Mouse (Mus musculus): Measurements from ENCODE around the gene Kif5a. TPM values are rescaled to one million over a fixed set of nuclear protein-coding genes. Genes with fewer than 3 reads are reported as not detected.

Gene Kif5a
- polyA plus RNA-seq, 1 experiment from 2014 or later = 106 TPM

GRCm38 (mm10) chr10:127213704-127214421, 49.3 kb downstream of the Kif5a start:
- Histone ChIP-seq H3K4me3 (replicated peaks; ENCODE audit: low read length) (no peak overlapping the region), H3K9me3 (ENCODE audit: control insufficient read depth, low read length) (no peaks in the 10 kb centered on the region), H3K4me2 (ENCODE audit: low read length) (no peak overlapping the region), H3K4me1 (replicated peaks; ENCODE audit: control insufficient read depth, insufficient read depth, low read length) (peaks cover 14% of the 10 kb centered on the region), H3K9ac (replicated peaks; ENCODE audit: low read depth, low read length) (no peak overlapping the region), H3K27me3 (replicated peaks; ENCODE audit: control insufficient read depth, insufficient read depth, low read length) (no peaks in the 10 kb centered on the region), H3K36me3 (ENCODE audit: control insufficient read depth, insufficient read depth) (no peaks in the 10 kb centered on the region), H3K27ac (ENCODE audit: low read length) (no peak overlapping the region)
- WGBS = 81% methylated on average over 13 of the region's 13 CpGs
- ATAC-seq = no peak

DNA sequence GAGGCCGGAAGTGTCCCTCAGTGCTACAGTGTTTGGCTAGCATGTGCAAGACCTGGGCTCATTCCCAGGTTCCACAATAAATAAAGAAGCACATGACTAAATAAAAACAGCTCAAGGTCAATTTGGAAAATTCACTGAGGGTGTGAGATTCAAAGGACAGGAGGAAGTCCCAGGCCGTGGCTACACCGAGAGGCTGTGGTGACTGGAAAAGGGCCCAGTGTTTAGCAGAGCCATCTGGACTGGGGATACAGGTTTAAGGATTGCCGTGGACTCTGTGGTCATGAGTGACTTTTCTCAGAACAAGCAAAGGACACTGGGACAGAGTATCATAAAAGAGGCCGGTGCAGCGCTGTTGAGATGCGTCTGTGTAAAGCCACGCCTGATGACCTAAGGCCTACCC, 49.9 kb downstream of the Kif5a start:
- no peak overlapping the region for H3K4me3 ChIP-seq (replicated peaks; ENCODE audit: low read length)
- no peaks in the 10 kb centered on the region for H3K36me3 ChIP-seq (ENCODE audit: control insufficient read depth, insufficient read depth)
- H3K9ac ChIP-seq (replicated peaks; ENCODE audit: low read depth, low read length) = no peak overlapping the region
- ATAC-seq = no peak
- no peaks in the 10 kb centered on the region for H3K9me3 ChIP-seq (ENCODE audit: control insufficient read depth, low read length)
- peaks cover 14% of the 10 kb centered on the region for H3K4me1 ChIP-seq (replicated peaks; ENCODE audit: control insufficient read depth, insufficient read depth, low read length)
- no peak overlapping the region for H3K4me2 ChIP-seq (ENCODE audit: low read length)
- 92% methylated on average over 8 of the region's 8 CpGs for WGBS
- no peaks in the 10 kb centered on the region for H3K27me3 ChIP-seq (replicated peaks; ENCODE audit: control insufficient read depth, insufficient read depth, low read length)
- H3K27ac ChIP-seq (ENCODE audit: low read length) = no peak overlapping the region

- Histone ChIP-seq H3K4me3 (replicated peaks; ENCODE audit: low read length) (peak within 1 kb of the TSS; percentile 91), H3K27ac (ENCODE audit: low read length) (no peak within 1 kb of the TSS; the same call in 1 of the 2 replicates), H3K27me3 (replicated peaks; ENCODE audit: control insufficient read depth, insufficient read depth, low read length) (no peaks in the 10 kb centered on the region), H3K4me1 (replicated peaks; ENCODE audit: control insufficient read depth, insufficient read depth, low read length) (peaks cover 14% of the 10 kb centered on the region), H3K9me3 (ENCODE audit: control insufficient read depth, low read length) (no peaks in the 10 kb centered on the region), H3K9ac (replicated peaks; ENCODE audit: low read depth, low read length) (peak within 1 kb of the TSS; percentile 85), H3K36me3 (ENCODE audit: control insufficient read depth, insufficient read depth) (0 out of 2 replicates have a peak, but pooled peaks cover 2% of the 10 kb centered on the region), H3K4me2 (ENCODE audit: low read length) (peak within 1 kb of the TSS; percentile 69)
- 1% methylated on average over 47 of the region's 47 CpGs for WGBS
- peak; percentile 96 for ATAC-seq
Measured at GRCm38 (mm10) chr10:127211414-127211854, 51.7 kb downstream of the Kif5a start, which contains the start of gene Pip4k2c. Gene Pip4k2c, minus strand, starts transcription at chr10:127211585.

DNA sequence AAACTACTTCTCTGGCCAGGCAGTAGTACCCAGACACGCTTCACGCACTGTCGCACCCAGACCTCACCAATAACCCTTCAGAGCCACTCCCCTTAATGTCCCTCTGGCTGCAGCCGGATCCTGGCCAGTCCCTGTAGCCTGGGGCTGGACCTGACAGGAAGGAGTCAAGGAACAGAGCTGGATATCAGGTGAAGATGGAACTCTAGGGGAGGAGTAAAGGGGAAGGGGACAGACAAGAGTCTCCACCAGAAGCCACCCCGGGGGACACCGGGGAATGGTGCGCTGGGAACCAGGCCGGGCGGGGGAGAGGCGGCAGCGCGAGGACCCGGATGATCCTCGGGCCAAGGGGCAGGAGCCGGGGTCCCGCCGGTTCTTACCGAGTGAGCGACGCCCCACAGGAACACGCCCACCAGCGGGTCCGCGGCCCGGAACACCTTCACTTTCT, 52.2 kb downstream of the Kif5a start:
- Histone ChIP-seq H3K9ac (replicated peaks; ENCODE audit: low read depth, low read length) (peak overlapping the region; percentile 85), H3K4me2 (ENCODE audit: low read length) (peak overlapping the region; percentile 69), H3K4me1 (replicated peaks; ENCODE audit: control insufficient read depth, insufficient read depth, low read length) (peaks cover 14% of the 10 kb centered on the region), H3K27me3 (replicated peaks; ENCODE audit: control insufficient read depth, insufficient read depth, low read length) (no peaks in the 10 kb centered on the region), H3K36me3 (ENCODE audit: control insufficient read depth, insufficient read depth) (0 out of 2 replicates have a peak, but pooled peaks cover 2% of the 10 kb centered on the region), H3K4me3 (replicated peaks; ENCODE audit: low read length) (peak overlapping the region; percentile 91), H3K27ac (ENCODE audit: low read length) (no peak overlapping the region), H3K9me3 (ENCODE audit: control insufficient read depth, low read length) (no peaks in the 10 kb centered on the region)
- peak; percentile 49 for ATAC-seq
- WGBS = under 1% methylated on average over 25 of the region's 25 CpGs

GRCm38 (mm10) chr10:127209928-127210570, 53.1 kb downstream of the Kif5a start:
- WGBS = 89% methylated on average over 13 of the region's 13 CpGs
- peak overlapping the region; percentile 69 for H3K4me2 ChIP-seq (ENCODE audit: low read length)
- H3K27ac ChIP-seq (ENCODE audit: low read length) = no peak overlapping the region
- no peak overlapping the region for H3K4me3 ChIP-seq (replicated peaks; ENCODE audit: low read length)
- no peak for ATAC-seq
- no peak overlapping the region for H3K9ac ChIP-seq (replicated peaks; ENCODE audit: low read depth, low read length)
- no peaks in the 10 kb centered on the region for H3K27me3 ChIP-seq (replicated peaks; ENCODE audit: control insufficient read depth, insufficient read depth, low read length)
- peaks cover 14% of the 10 kb centered on the region for H3K4me1 ChIP-seq (replicated peaks; ENCODE audit: control insufficient read depth, insufficient read depth, low read length)
- no peaks in the 10 kb centered on the region for H3K9me3 ChIP-seq (ENCODE audit: control insufficient read depth, low read length)
- peaks cover 8% of the 10 kb centered on the region for H3K36me3 ChIP-seq (ENCODE audit: control insufficient read depth, insufficient read depth)

GRCm38 (mm10) chr10:127208921-127209320, 54.2 kb downstream of the Kif5a start:
- no peak for ATAC-seq
- peaks cover 14% of the 10 kb centered on the region for H3K4me1 ChIP-seq (replicated peaks; ENCODE audit: control insufficient read depth, insufficient read depth, low read length)
- WGBS = 85% methylated on average over 4 of the region's 4 CpGs
- no peak overlapping the region for H3K4me2 ChIP-seq (ENCODE audit: low read length)
- H3K27ac ChIP-seq (ENCODE audit: low read length) = no peak overlapping the region
- no peak overlapping the region for H3K4me3 ChIP-seq (replicated peaks; ENCODE audit: low read length)
- H3K9ac ChIP-seq (replicated peaks; ENCODE audit: low read depth, low read length) = no peak overlapping the region
- H3K9me3 ChIP-seq (ENCODE audit: control insufficient read depth, low read length) = no peaks in the 10 kb centered on the region
- no peaks in the 10 kb centered on the region for H3K27me3 ChIP-seq (replicated peaks; ENCODE audit: control insufficient read depth, insufficient read depth, low read length)
- peaks cover 15% of the 10 kb centered on the region for H3K36me3 ChIP-seq (ENCODE audit: control insufficient read depth, insufficient read depth)

GRCm38 (mm10) chr10:127205373-127205772, 57.8 kb downstream of the Kif5a start:
- H3K4me2 ChIP-seq (ENCODE audit: low read length) = no peak overlapping the region
- no peaks in the 10 kb centered on the region for H3K9me3 ChIP-seq (ENCODE audit: control insufficient read depth, low read length)
- H3K4me1 ChIP-seq (replicated peaks; ENCODE audit: control insufficient read depth, insufficient read depth, low read length) = peaks cover 4% of the 10 kb centered on the region
- H3K27me3 ChIP-seq (replicated peaks; ENCODE audit: control insufficient read depth, insufficient read depth, low read length) = no peaks in the 10 kb centered on the region
- H3K4me3 ChIP-seq (replicated peaks; ENCODE audit: low read length) = no peak overlapping the region
- no peak for ATAC-seq
- 93% methylated on average over 10 of the region's 10 CpGs for WGBS
- H3K9ac ChIP-seq (replicated peaks; ENCODE audit: low read depth, low read length) = no peak overlapping the region
- H3K36me3 ChIP-seq (ENCODE audit: control insufficient read depth, insufficient read depth) = peaks cover 24% of the 10 kb centered on the region
- no peak overlapping the region for H3K27ac ChIP-seq (ENCODE audit: low read length)

DNA sequence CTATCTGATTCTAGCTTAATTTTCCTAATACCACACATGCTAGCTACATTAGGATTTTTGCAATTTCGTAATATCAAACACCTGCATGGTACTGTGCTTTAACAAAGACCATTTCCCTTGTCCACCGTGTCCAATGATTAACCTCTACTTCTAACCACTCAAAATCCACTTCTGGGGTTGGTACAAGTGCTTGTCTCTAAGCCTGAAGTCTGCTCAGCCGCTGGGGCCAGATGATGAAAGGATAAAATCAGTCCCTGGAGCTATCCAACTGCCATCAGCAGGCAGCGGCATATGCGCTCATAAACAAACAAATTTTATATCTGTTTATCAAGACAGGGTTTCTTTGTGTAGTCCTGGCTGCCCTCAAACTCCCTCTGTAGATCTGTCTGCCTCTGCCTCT, 58.6 kb downstream of the Kif5a start:
- 93% methylated on average over 5 of the region's 5 CpGs for WGBS
- peaks cover 26% of the 10 kb centered on the region for H3K36me3 ChIP-seq (ENCODE audit: control insufficient read depth, insufficient read depth)

DNA sequence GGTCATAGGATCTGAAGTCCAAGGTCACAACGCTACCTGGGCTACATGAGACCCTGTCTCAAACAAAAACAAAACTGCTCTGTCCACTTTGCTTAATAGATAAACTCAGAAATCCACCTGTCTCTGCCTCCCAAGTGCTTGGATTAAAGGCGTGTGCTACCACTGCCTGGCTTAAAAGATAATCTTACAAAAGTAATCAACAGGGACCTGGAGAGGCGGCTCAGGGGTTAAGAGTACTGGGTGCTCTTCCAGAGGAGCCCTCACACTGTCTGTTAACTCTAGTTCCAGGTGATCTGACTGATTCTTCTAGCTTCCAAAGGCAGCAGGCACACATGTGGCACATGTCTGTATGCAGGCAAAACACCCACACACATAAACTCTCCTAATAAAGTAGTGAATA, 60.0 kb downstream of the Kif5a start:
- H3K4me2 ChIP-seq (ENCODE audit: low read length) = no peak overlapping the region
- H3K9me3 ChIP-seq (ENCODE audit: control insufficient read depth, low read length) = no peaks in the 10 kb centered on the region
- no peak overlapping the region for H3K9ac ChIP-seq (replicated peaks; ENCODE audit: low read depth, low read length)
- H3K27me3 ChIP-seq (replicated peaks; ENCODE audit: control insufficient read depth, insufficient read depth, low read length) = no peaks in the 10 kb centered on the region
- no peak for ATAC-seq
- no peaks in the 10 kb centered on the region for H3K4me1 ChIP-seq (replicated peaks; ENCODE audit: control insufficient read depth, insufficient read depth, low read length)
- H3K27ac ChIP-seq (ENCODE audit: low read length) = no peak overlapping the region
- no peak overlapping the region for H3K4me3 ChIP-seq (replicated peaks; ENCODE audit: low read length)
- H3K36me3 ChIP-seq (ENCODE audit: control insufficient read depth, insufficient read depth) = peaks cover 27% of the 10 kb centered on the region
- 92% methylated on average over 3 of the region's 3 CpGs for WGBS

More for the DNA sequence above, 58.6 kb downstream of the Kif5a start:
- H3K27me3 ChIP-seq (replicated peaks; ENCODE audit: control insufficient read depth, insufficient read depth, low read length) = no peaks in the 10 kb centered on the region
- no peak overlapping the region for H3K4me3 ChIP-seq (replicated peaks; ENCODE audit: low read length)
- no peak for ATAC-seq
- H3K27ac ChIP-seq (ENCODE audit: low read length) = no peak overlapping the region
- no peaks in the 10 kb centered on the region for H3K9me3 ChIP-seq (ENCODE audit: control insufficient read depth, low read length)
- H3K4me2 ChIP-seq (ENCODE audit: low read length) = no peak overlapping the region
- H3K9ac ChIP-seq (replicated peaks; ENCODE audit: low read depth, low read length) = no peak overlapping the region
- no peaks in the 10 kb centered on the region for H3K4me1 ChIP-seq (replicated peaks; ENCODE audit: control insufficient read depth, insufficient read depth, low read length)

Data from forebrain, embryonic 16.5 days (tissue).